28 mouse cellular contexts compared by ENCODE assay signal in the genomic region with DNA sequence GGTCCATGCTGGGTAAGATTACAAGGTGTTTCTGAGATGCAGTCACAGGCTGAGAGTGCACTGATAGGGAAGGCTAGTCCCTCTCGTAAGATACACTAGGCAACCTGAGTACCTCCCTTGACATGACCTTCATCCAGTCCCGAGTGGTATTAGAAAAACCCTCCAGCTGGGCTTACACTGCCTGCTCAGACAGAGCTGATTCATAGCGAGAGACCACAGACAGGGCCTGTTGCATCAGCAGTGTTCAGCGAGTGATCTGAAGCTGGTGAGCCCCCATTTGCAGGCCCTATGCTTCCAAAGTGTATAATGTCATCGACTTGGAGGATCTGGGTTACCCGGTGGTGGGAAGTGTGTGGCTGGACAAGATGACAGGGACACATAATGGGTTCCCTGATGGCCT. TPM values are rescaled to one million over a fixed set of nuclear protein-coding genes. Genes with fewer than 3 reads are reported as not detected.
DNase-seq lines count a peak whose midpoint lies in the region; ATAC-seq lines count a peak whose summit lies in the region.
"Had no signal": no experiment of that assay in that cellular context is flagged by ENCODE, and none has a peak within 500 bp of the region (broad histone marks: within the 10 kb centered on the region; RNA-seq: fewer than 3 reads in every experiment).

Tff1 (minus strand) TSS at position 151 of the 400 bp plus-strand sequence.

- H3K9ac ChIP-seq in intestine, embryonic 14.5 days (ENCODE audit: low read length), result no peak within 1 kb of the TSS
- no peak within 1 kb of the TSS for H3K9ac ChIP-seq in intestine, embryonic 16.5 days (ENCODE audit: low read depth, low read length)
- H3K9ac ChIP-seq in stomach, embryonic 14.5 days (replicated peaks; ENCODE audit: low read depth, low read length), result no peak within 1 kb of the TSS
- 0 out of 2 replicates have a peak within 1 kb of the TSS, but pooled peaks have one; percentile 10 for H3K9ac ChIP-seq in stomach, embryonic 16.5 days (ENCODE audit: low read length)
- no peak within 1 kb of the TSS for H3K9ac ChIP-seq in forebrain, embryonic 11.5 days (ENCODE audit: low read length)
- H3K9ac ChIP-seq: embryonic facial prominence, embryonic 12.5 days; forebrain, embryonic 12.5 days had no signal

- ATAC-seq in intestine, embryonic 14.5 days (replicated peaks; ENCODE audit: low FRiP score, low TSS enrichment, low read depth), result no peak
- ATAC-seq in intestine, embryonic 16.5 days, result no peak
- ATAC-seq in stomach, embryonic 14.5 days (ENCODE audit: insufficient number of reproducible peaks, insufficient read depth, low FRiP score, low read depth), result no peak
- ATAC-seq in stomach, embryonic 16.5 days (ENCODE audit: insufficient read depth, low FRiP score), result no peak
- no peak for ATAC-seq in megakaryocyte-erythroid progenitor cell, adult 5-6 weeks (replicated peaks; ENCODE audit: low FRiP score, low TSS enrichment, poor library complexity, severe bottlenecking)
- ATAC-seq in forebrain, embryonic 11.5 days (replicated peaks; ENCODE audit: low FRiP score), result no peak
- ATAC-seq: activated CD4-positive, CD25-positive, alpha-beta regulatory T cell, adult 4 months; forebrain, embryonic 14.5 days; forebrain, embryonic 16.5 days; Patski had no signal

- H3K27ac ChIP-seq in intestine, embryonic 14.5 days (ENCODE audit: low read depth), result no peak within 1 kb of the TSS
- no peak within 1 kb of the TSS for H3K27ac ChIP-seq in intestine, embryonic 16.5 days (ENCODE audit: low read length)
- H3K27ac ChIP-seq in stomach, embryonic 14.5 days (ENCODE audit: low read length), result no peak within 1 kb of the TSS
- H3K27ac ChIP-seq in stomach, embryonic 16.5 days (ENCODE audit: low read length), result no peak within 1 kb of the TSS; the same call in 1 of the 2 replicates
- no peak within 1 kb of the TSS for H3K27ac ChIP-seq in forebrain, embryonic 11.5 days (ENCODE audit: low read depth, low read length)
- H3K27ac ChIP-seq: embryonic facial prominence, embryonic 10.5 days; embryonic facial prominence, embryonic 12.5 days; forebrain, embryonic 12.5 days had no signal

- no peaks in the 10 kb centered on the region for H3K36me3 ChIP-seq in intestine, embryonic 14.5 days (ENCODE audit: control insufficient read depth, insufficient read depth, low read length)
- no peaks in the 10 kb centered on the region for H3K36me3 ChIP-seq in intestine, embryonic 16.5 days (ENCODE audit: control insufficient read depth, insufficient read depth, low read length)
- H3K36me3 ChIP-seq in stomach, embryonic 14.5 days (ENCODE audit: control insufficient read depth, insufficient read depth, low read length), result no peaks in the 10 kb centered on the region
- no peaks in the 10 kb centered on the region for H3K36me3 ChIP-seq in stomach, embryonic 16.5 days (ENCODE audit: control insufficient read depth, insufficient read depth, low read length)
- H3K36me3 ChIP-seq in forebrain, embryonic 11.5 days (ENCODE audit: control insufficient read depth, insufficient read depth, low read length), result no peaks in the 10 kb centered on the region
- H3K36me3 ChIP-seq: embryonic facial prominence, embryonic 10.5 days; embryonic facial prominence, embryonic 12.5 days; forebrain, embryonic 12.5 days; G1E had no signal

- no peak within 1 kb of the TSS for H3K4me2 ChIP-seq in intestine, embryonic 14.5 days (ENCODE audit: low read length)
- H3K4me2 ChIP-seq in intestine, embryonic 16.5 days (ENCODE audit: low read depth, low read length), result no peak within 1 kb of the TSS
- H3K4me2 ChIP-seq in stomach, embryonic 14.5 days (replicated peaks; ENCODE audit: low read depth, low read length), result no peak within 1 kb of the TSS
- H3K4me2 ChIP-seq in stomach, embryonic 16.5 days (ENCODE audit: low read depth, low read length), result no peak within 1 kb of the TSS
- H3K4me2 ChIP-seq in forebrain, embryonic 11.5 days (ENCODE audit: low read depth, low read length, severe bottlenecking), result no peak within 1 kb of the TSS
- H3K4me2 ChIP-seq: embryonic facial prominence, embryonic 12.5 days; forebrain, embryonic 12.5 days had no signal

- no peak for DNase-seq in intestine, embryonic 14.5 days (ENCODE audit: low spot score)
- DNase-seq in 416B (ENCODE audit: low read depth), result peak; percentile 31
- no peak for DNase-seq in yolk sac, embryonic 10.5 days (ENCODE audit: low spot score)
- DNase-seq in forebrain, embryonic 11.5 days (ENCODE audit: low spot score), result no peak
- DNase-seq: adrenal gland, adult 8-10 months; adrenal gland, postnatal 14 days; adrenal gland, postnatal 36 days; cerebellum, adult 11-12 months; cerebellum, adult 2 months; cerebellum, adult 9-10 months; cerebellum, postnatal 10 days; cerebellum, postnatal 25 days had no signal

- H3K4me1 ChIP-seq in intestine, embryonic 14.5 days (replicated peaks; ENCODE audit: control insufficient read depth, insufficient read depth, low read length), result no peaks in the 10 kb centered on the region; the same call in 1 of the 2 replicates
- no peaks in the 10 kb centered on the region for H3K4me1 ChIP-seq in intestine, embryonic 16.5 days (ENCODE audit: control insufficient read depth, insufficient read depth, low read length)
- H3K4me1 ChIP-seq in stomach, embryonic 14.5 days (ENCODE audit: control insufficient read depth, insufficient read depth, low read length), result 0 out of 2 replicates have a peak, but pooled peaks cover 3% of the 10 kb centered on the region
- H3K4me1 ChIP-seq in stomach, embryonic 16.5 days (ENCODE audit: control insufficient read depth, insufficient read depth, low read length), result peaks cover 3% of the 10 kb centered on the region; the same call in 1 of the 2 replicates
- H3K4me1 ChIP-seq in forebrain, embryonic 11.5 days (replicated peaks; ENCODE audit: control insufficient read depth, insufficient read depth, low read length), result no peaks in the 10 kb centered on the region
- H3K4me1 ChIP-seq: embryonic facial prominence, embryonic 10.5 days; embryonic facial prominence, embryonic 12.5 days; forebrain, embryonic 12.5 days had no signal

- H3K9me3 ChIP-seq in intestine, embryonic 14.5 days (ENCODE audit: control insufficient read depth, low read length), result no peaks in the 10 kb centered on the region
- no peaks in the 10 kb centered on the region for H3K9me3 ChIP-seq in intestine, embryonic 16.5 days (ENCODE audit: control insufficient read depth, low read length)
- no peaks in the 10 kb centered on the region for H3K9me3 ChIP-seq in stomach, embryonic 14.5 days (ENCODE audit: control insufficient read depth, low read depth, low read length)
- no peaks in the 10 kb centered on the region for H3K9me3 ChIP-seq in stomach, embryonic 16.5 days (replicated peaks; ENCODE audit: control insufficient read depth, low read length)
- no peaks in the 10 kb centered on the region for H3K9me3 ChIP-seq in forebrain, embryonic 11.5 days (ENCODE audit: control insufficient read depth, low read length)
- H3K9me3 ChIP-seq: embryonic facial prominence, embryonic 10.5 days; embryonic facial prominence, embryonic 12.5 days; forebrain, embryonic 12.5 days had no signal

- H3K4me3 ChIP-seq in intestine, embryonic 14.5 days (ENCODE audit: low read depth, low read length), result no peak within 1 kb of the TSS
- no peak within 1 kb of the TSS for H3K4me3 ChIP-seq in intestine, embryonic 16.5 days (ENCODE audit: low read length)
- H3K4me3 ChIP-seq in stomach, embryonic 14.5 days (ENCODE audit: low read depth, low read length), result no peak within 1 kb of the TSS
- H3K4me3 ChIP-seq in stomach, embryonic 16.5 days (replicated peaks; ENCODE audit: low read length), result no peak within 1 kb of the TSS; the same call in 1 of the 2 replicates
- no peak within 1 kb of the TSS for H3K4me3 ChIP-seq in forebrain, embryonic 11.5 days (ENCODE audit: low read depth, low read length)
- H3K4me3 ChIP-seq: embryonic facial prominence, embryonic 10.5 days; embryonic facial prominence, embryonic 12.5 days; forebrain, embryonic 12.5 days had no signal

- WGBS in intestine, embryonic 14.5 days, result 78% methylated on average over 6 of the region's 6 CpGs
- WGBS in intestine, embryonic 16.5 days, result 75% methylated on average over 6 of the region's 6 CpGs
- WGBS in stomach, embryonic 14.5 days, result 75% methylated on average over 6 of the region's 6 CpGs
- WGBS in stomach, embryonic 16.5 days, result 74% methylated on average over 6 of the region's 6 CpGs
- 85% methylated on average over 6 of the region's 6 CpGs for WGBS in forebrain, embryonic 11.5 days

- H3K27me3 ChIP-seq in intestine, embryonic 14.5 days (replicated peaks; ENCODE audit: control insufficient read depth, insufficient read depth, low read length), result no peaks in the 10 kb centered on the region
- H3K27me3 ChIP-seq in intestine, embryonic 16.5 days (replicated peaks; ENCODE audit: control insufficient read depth, insufficient read depth, low read length), result no peaks in the 10 kb centered on the region
- H3K27me3 ChIP-seq in stomach, embryonic 14.5 days (ENCODE audit: control insufficient read depth, insufficient read depth, low read length), result no peaks in the 10 kb centered on the region
- H3K27me3 ChIP-seq in stomach, embryonic 16.5 days (ENCODE audit: control insufficient read depth, insufficient read depth, low read length), result no peaks in the 10 kb centered on the region
- H3K27me3 ChIP-seq in forebrain, embryonic 11.5 days (ENCODE audit: control insufficient read depth, insufficient read depth, low read length), result no peaks in the 10 kb centered on the region
- H3K27me3 ChIP-seq: embryonic facial prominence, embryonic 12.5 days; forebrain, embryonic 12.5 days; Patski had no signal

RNA-seq across cellular contexts. Expression of gene Tff1, which starts in this region (rescaled TPM):
- 12.7 and 17.2 TPM in 2 replicates for polyA plus RNA-seq in intestine, embryonic 14.5 days (2014; fragmentation: Nextera tagmentation; extraction: Ambion mirVana)
- polyA plus RNA-seq in intestine, embryonic 16.5 days (2015; fragmentation: Nextera tagmentation; extraction: Ambion mirVana), result 1.5 and 2.7 TPM in 2 replicates
- 83.1 and 87.0 TPM in 2 replicates for polyA plus RNA-seq in stomach, embryonic 14.5 days (2014; fragmentation: Nextera tagmentation; extraction: Ambion mirVana)
- 263 and 418 TPM in 2 replicates for polyA plus RNA-seq in stomach, embryonic 16.5 days (2015; fragmentation: Nextera tagmentation; extraction: Ambion mirVana)
- total RNA-seq in megakaryocyte-erythroid progenitor cell, adult 5-6 weeks (2014; fragmentation: Nextera tagmentation), result not detected in 2 replicates
- not detected in 2 replicates for total RNA-seq in megakaryocyte-erythroid progenitor cell, adult 5-6 weeks (2017)
- polyA plus RNA-seq in forebrain, embryonic 11.5 days (2014; fragmentation: Nextera tagmentation; extraction: Ambion mirVana), result not detected in 2 replicates
- total RNA-seq: adrenal gland, adult 18-20 months; adrenal gland, adult 8-10 months; adrenal gland, postnatal 14 days; adrenal gland, postnatal 36 days; G1E had no signal
- polyA plus RNA-seq: C2C12; cerebellum, adult 2 months; cortical plate, adult 2 months; embryonic facial prominence, embryonic 10.5 days; embryonic facial prominence, embryonic 12.5 days; embryonic facial prominence, embryonic 14.5 days; forebrain, embryonic 12.5 days; forebrain, embryonic 14.5 days; forebrain, embryonic 16.5 days; G1E; Patski had no signal
